Mouse (Mus musculus) colon, adult 2 months (tissue): ENCODE results near the gene Papolb. TPM values are rescaled to one million over a fixed set of nuclear protein-coding genes. Genes with fewer than 3 reads are reported as not detected.

ENCODE experiments used
- polyA plus RNA-seq: library from polyadenylated mRNA; depleted of rRNA; stranded (reverse); fragments of >200 nt; gene quantifications from 2 replicates; pipeline ENCODE4 v1.2.3, GENCODE M21; 2012; rRNA removed

Papolb gene
- 0.03 TPM in 1 of 2 replicates, not detected in the other for polyA plus RNA-seq

DNA sequence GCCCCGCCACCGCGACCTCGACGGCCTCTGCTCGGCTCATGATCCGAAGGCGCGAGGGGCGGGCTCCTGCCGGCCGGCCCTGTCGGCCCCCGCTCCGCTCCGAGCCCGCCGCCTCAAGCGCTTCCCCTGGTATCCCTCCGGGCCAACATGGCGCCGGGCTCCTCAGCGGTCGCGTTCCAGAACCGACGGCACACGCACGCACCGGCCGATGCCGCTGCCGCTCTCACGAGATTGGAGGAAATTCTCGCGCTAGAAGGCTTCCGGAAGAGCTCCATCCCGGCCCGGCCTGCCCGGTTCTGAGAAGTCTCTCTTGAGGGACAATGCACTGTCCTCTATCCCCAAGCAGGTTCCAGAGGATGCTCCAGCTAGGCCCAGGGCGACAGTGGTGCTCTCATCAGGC, at the start of gene Papolb:
Gene Papolb (minus strand): TSS at position 162 of the 400 bp plus-strand sequence.

DNA sequence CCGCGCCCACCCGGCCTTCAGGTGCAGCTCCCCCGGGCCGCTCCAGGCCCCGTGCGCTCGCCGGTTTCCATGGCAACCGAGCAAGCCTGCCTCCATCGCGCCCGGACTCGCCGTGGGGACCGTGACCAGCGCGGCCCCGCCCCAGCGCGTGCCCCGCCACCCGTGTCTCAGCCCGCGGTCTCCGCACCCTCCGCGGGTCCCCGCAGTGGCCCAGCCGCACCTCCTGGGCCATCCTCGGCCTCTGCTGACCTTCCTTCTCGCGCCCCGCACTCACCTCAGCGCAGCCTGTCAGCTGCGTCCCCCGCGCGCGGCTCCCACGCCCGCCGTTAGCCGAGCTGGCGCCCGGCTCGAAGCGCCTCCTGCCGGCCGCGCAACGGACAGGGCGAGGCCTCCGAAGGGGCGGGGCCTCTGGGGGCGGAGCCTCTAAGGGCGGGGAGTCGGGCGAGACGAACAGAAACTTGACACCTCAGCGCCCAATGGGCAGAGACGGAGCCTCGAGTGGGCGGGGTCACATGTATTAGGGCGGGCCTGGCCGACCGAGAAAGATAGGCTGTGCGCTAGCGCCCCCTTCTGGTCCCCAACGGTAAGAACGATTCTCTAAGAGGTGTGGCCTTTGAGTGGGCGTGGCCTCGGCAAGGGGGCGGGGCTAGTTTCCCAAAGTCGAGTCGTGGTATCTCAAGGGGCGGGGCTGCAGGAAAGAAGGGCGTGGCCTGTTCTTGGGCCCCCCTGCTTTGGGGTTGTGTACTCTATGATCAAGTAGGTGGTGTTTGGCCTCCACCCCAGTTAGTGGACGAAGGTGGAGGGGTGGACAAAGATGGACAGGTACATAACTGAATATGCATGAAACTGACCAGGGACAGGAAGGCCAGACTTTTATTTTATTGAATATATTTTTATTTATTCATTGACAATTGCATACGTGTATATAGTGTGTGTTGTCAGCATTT, 21.1 kb upstream of the Papolb start, which contains the start of gene Radil:
Gene Radil (minus strand): TSS at position 393 of the 947 bp plus-strand sequence.

Other genes starting within 250 kb of the Papolb start
- gene Foxk1, start 128.6 kb downstream of the Papolb start, polyA plus RNA-seq: 73.8 and 88.7 TPM in 2 replicates
- gene Ap5z1, start 66.1 kb downstream of the Papolb start, polyA plus RNA-seq: 58.6 and 88.9 TPM in 2 replicates
- 2.7 and 3.4 TPM in 2 replicates for gene Radil, start 21.0 kb upstream of the Papolb start, polyA plus RNA-seq
- 0.20 and 0.42 TPM in 2 replicates for gene Mmd2, start 78.7 kb upstream of the Papolb start, polyA plus RNA-seq
- gene Wipi2, start 97.6 kb upstream of the Papolb start, polyA plus RNA-seq: 35.7 and 37.3 TPM in 2 replicates
- 8.3 and 8.6 TPM in 2 replicates for gene Slc29a4, start 162.4 kb upstream of the Papolb start, polyA plus RNA-seq